Mouse (Mus musculus): ENCODE data around the gene Usp3.

Gene Usp3

DNA sequence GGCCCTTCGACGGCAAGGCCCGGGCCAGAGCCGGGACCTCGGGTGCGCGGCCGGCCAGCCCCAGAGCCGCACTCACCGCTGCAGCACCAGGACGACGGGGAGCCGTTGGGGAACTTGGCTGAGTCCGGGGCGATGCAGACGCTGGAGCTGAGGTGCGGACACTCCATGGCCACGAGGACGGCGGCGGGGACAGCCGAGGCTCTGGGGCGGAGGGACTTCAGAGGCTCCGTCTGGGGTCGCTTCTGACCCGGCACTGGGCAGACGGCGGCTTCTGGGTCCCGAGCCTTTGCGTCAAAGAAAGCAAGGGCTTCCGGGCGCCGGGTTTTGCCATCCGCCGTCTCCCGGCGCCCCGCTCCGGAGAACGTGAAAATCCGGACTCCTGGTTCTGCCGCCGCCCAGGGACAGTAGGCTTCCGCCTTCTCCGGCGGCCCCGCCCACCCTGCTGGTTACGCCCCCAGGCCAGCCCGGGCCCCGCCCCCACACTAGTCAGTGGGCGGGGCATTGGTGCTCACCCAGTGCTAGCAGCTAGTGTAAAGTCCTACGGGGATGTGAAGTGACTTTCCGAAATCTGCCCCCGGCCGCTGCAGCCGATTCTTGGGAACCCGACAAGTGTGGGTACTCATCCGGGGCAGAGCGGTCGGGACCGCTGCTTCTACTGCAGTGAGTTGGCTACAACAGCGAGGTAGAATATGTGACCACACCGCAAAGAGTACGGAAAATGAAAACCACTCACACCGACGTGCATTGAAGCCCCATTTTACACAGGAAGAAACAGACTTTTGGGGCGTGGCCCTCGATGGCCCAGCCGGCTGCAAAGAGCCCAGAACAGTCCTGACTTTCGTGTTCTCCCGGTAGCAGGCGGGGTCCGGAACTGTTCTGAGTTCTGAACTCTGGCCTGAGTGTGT lies at the start of gene Usp3:
Usp3 (minus strand) TSS at position 435 of the 905 bp plus-strand sequence.
- DNase-seq (ENCODE audit: low read depth, low spot score), result peak; percentile 87

- DNase-seq (ENCODE audit: low read depth, low spot score), result no peak
Observed at GRCm38 (mm10) chr9:66640491-66640890, 47.5 kb upstream of the Usp3 start.

- DNase-seq (ENCODE audit: low read depth, low spot score), result no peak
Observed at GRCm38 (mm10) chr9:66639626-66640025, 46.7 kb upstream of the Usp3 start.

DNA sequence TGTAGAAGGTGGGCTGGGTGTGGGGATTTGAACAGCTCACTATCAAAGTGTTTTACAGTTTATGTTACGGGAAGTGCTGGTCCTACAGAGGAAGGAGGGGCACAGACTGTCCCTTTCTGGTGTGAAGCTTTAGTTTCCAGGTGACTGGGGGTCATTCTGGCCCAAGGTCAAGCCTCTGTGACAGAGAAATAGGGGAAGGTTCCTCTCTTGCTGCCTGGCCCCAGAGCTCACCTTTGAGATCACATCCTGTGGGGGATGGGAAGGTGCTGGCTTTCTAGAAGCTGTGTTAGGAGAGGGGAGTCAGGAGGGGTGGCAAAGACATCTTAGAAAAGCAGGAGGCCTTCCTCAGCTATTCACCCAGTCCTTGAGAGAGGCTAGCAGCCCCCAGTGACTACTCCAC lies 39.5 kb upstream of the Usp3 start:
- no peak for DNase-seq (ENCODE audit: low read depth, low spot score)

DNA sequence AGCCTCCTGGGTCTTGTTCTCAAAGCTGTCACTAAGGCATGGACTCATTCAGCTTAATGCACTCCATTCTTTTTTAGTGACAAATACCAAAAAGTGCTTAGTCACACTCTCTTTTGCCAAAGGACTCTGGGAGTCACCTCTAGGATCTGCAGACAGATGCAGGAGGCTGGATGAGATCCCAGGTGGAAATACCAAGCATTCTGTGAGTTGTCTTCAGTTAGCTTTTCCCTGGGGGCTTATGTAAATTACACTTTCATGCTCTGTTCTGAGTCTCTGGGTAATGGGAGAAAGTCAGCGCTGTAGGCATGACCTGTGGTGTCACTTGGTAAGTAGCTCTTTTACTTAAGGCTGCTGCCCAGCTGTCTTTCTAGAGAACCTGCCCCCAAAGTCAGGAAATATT lies 38.0 kb upstream of the Usp3 start:
- DNase-seq (ENCODE audit: low read depth, low spot score), result no peak

DNA sequence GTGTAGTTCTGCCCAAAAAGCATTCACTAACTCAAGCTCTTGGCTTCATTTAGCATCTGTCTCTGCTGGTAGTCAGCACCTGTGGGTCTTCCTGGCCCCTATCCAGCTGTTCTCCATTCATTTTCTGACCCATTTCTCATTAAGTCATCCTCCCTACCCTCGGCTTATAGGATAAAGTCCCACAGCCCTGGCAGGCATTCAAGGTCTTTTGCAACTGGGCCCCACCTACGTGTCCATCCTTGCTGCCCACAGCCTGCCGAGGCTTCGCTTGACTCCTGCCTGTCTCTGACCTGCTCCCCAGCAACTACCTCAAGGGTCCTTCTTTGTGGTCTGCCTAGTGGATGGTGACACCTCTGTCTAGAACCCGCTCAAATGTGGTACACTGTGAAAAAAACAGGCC lies 33.7 kb upstream of the Usp3 start:
- no peak for DNase-seq (ENCODE audit: low read depth, low spot score)

DNA sequence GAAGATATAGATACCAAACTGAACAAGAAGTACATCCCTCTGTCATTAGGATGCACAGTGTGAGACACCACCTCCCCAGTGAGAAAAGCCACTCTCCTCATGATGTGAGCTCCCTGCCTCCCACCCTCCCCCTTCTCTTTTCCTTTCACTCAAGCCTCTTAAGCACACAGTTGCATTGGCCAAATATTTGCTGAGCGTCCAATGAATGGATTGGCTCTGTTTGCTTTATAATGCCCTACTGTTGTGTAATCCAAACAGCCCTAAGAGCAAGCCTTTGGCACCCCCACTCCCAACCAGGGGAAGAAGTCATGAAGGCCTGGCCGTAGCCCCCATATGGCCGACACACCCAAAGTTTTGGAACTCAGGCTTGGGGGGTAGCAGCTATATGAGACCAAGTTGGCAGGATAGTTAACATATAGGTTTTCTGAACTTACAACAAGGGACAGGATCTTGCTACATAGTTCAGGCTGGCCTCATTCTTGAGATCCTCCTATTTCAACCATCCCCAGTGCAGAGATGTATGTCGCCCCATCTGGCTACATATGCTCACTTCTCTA lies 33.1 kb upstream of the Usp3 start:
- no peak for DNase-seq (ENCODE audit: low read depth, low spot score)

DNA sequence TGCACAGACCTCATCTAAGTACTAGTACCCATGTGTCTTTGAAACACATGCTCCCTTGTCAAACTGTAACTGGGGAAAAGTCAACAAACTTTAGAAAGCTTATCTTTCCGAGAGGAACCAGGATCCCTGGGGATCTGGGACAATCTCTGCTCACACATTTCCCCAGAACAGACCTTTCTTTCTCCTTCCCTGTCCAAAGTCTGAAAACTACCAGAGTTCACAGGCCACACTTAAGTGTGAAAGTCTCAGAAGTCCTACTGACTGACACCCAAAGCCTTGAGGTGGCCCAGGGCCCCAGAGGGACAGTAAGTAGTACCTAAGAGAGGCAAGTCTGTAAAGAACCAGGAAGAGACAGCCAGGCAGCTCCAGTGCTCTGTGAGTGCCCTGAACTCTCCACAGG lies 31.9 kb upstream of the Usp3 start:
- DNase-seq (ENCODE audit: low read depth, low spot score), result no peak

GRCm38 (mm10) chr9:66623627-66624026 lies 30.7 kb upstream of the Usp3 start:
- no peak for DNase-seq (ENCODE audit: low read depth, low spot score)

DNA sequence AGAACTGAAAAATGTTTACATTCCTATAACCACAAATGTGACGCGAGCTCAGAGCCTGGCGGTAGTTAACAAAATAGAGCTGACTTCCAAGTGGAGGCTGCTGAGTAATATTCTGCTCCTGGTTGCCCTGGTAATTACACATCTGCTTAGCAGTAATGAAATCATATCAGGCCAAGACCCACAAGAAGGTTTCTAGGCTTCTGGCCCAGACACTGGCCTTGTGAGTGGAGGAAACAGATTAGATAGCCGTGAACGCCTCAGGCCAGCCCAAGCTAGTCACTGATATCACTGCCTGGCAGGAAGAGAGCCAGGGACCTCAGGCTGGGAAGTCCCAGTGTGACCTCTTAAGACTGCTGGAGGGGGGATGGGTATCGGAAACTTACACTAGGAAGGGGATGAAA lies 27.6 kb upstream of the Usp3 start:
- DNase-seq (ENCODE audit: low read depth, low spot score), result no peak

- DNase-seq (ENCODE audit: low read depth, low spot score), result no peak
Observed at GRCm38 (mm10) chr9:66620055-66620454, 27.1 kb upstream of the Usp3 start.

DNA sequence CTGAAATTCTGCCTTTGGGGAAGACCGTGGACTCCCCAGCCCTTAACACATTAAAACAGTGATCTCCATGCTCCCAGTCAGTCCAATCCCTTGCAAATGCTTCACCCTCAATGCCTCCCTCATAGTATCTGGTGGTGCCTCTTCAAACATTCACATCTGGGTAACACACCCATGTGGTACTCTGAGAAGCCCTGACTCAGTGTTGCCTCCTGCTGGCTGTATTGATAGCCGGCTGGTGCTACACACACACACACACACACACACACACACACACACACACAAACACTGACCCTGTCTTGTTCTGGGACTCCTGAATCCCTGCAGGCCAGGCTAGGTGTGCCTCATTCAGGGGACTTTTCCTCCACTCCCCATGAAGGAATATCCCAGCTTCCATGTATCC lies 24.9 kb upstream of the Usp3 start:
- no peak for DNase-seq (ENCODE audit: low read depth, low spot score)

GRCm38 (mm10) chr9:66616858-66617257 lies 23.9 kb upstream of the Usp3 start:
- DNase-seq (ENCODE audit: low read depth, low spot score), result no peak

DNA sequence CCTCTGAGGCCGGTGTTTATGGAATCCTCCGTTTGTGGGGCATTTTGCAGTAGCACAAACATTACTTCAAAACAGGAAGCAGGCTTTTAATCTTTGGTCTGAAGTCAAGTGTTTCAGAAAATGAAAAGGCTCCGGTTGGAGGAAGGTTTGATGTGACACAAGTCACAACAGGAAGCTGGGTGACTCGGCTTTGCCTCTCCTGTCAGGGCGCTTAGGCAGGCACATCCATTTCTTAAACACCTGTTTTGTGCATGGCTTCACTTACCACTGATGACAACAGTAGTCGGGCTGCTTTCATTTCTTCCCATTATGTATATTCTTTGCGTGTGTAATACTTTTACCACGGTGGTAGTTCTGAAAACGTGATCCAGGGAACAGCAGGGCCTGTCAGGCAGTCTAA lies 22.2 kb upstream of the Usp3 start:
- no peak for DNase-seq (ENCODE audit: low read depth, low spot score)

GRCm38 (mm10) chr9:66614547-66614946 lies 21.6 kb upstream of the Usp3 start:
- no peak for DNase-seq (ENCODE audit: low read depth, low spot score)

- no peak for DNase-seq (ENCODE audit: low read depth, low spot score)
Observed at GRCm38 (mm10) chr9:66613667-66614066, 20.7 kb upstream of the Usp3 start.

GRCm38 (mm10) chr9:66611478-66612093 lies 18.6 kb upstream of the Usp3 start:
- no peak for DNase-seq (ENCODE audit: low read depth, low spot score)

DNA sequence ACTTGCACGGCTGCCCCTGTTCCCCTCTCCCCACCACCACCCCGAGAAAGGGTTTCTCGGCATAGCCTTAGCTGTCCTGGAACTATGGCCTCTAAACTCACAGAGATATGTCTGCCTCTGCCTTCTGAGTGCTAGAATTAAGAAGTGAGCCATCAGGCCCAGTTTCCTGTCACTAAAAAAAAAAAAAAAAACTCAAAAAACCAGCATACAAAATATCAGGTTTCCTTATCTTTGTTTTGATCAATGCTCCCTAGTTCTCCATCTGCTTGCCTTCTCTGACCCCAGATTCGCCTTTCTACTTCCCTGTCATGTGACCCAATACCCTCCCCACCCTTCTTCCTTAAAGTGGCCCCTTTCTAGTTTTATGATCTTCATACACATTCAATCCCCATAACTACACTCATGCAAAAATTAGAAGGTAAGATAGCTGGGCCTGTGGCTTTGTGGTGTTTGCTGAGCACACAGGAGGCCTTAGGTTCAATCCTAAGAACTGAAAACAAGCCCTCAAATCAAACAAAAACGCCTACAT lies 15.9 kb upstream of the Usp3 start:
- no peak for DNase-seq (ENCODE audit: low read depth, low spot score)

DNA sequence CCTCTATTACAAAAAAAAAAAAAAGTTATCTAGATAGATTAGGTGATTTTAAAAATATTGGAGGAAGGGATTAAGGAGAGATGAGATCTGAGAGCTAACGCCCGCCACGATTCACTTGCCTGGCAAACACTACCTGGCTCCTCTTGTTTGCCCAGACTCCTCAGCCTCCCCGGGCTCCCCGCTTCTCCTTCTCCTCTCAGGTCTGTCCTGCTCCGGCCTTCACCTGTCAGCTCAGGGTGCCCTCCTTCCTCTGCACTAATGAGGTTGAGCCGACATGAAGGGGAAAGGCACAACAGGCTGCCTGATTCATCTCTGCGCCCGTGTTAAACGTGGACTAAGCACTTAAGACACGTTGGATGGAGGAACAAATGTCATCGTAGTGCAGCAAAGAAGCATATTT lies 13.9 kb upstream of the Usp3 start:
- DNase-seq (ENCODE audit: low read depth, low spot score), result no peak

DNA sequence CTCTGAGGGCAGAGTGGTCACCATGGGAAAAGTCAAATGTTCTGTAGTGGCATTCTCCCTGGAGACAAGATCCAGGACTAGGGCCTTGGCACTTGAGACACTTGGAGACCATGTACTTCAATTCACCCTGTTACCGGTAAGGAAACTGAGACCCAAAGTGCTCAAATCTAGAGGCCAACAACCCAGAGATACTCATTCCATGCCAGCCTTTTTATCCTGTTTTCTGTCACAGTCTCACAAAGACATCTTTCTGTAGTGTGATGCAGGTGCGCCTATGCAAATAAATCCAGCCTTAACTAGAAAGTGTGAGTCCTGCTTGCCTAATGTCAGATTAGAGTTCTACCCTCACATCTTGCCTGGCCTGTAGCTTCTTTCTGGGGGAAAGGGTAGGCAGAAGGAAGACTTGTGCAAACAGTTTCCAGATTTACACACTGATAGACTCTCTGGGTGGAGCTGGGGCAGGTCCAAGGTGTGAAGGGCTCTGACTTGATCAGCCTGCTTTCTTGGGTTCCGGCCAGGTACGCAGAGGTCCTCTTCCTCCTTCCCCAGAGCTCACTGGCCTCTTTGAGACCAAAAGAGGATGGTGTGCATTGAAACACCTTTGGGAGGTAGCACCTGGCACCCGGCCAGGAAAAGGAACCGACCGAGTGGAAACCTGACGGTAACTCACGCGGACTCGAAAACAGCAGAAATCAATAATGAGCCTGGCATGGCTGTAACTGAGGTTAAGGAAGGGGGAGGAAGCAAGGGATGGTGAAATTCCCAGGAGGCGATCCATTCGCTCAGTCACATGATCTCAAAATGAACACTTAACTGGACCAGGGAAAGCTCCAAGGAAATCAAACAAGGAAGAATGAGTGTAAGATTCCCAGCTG lies 13.2 kb upstream of the Usp3 start:
- no peak for DNase-seq (ENCODE audit: low read depth, low spot score)

- no peak for DNase-seq (ENCODE audit: low read depth, low spot score)
Observed at GRCm38 (mm10) chr9:66604349-66605206, 11.6 kb upstream of the Usp3 start.

All from brain, embryonic 18.5 days (tissue).